In genomic region chr11:53637046-53637802, GRCm38 (mm10) we compare ENCODE assay signal across 17 mouse cellular contexts. TPM values are rescaled to one million over a fixed set of nuclear protein-coding genes. Genes with fewer than 3 reads are reported as not detected.
DNase-seq lines count a peak whose midpoint lies in the region; ATAC-seq lines count a peak whose summit lies in the region.
"Had no signal": no experiment of that assay in that cellular context is flagged by ENCODE, and none has a peak within 500 bp of the region (broad histone marks: within the 10 kb centered on the region; RNA-seq: fewer than 3 reads in every experiment).

No protein-coding gene starts in this region.

- H3K9ac ChIP-seq in heart, embryonic 14.5 days (ENCODE audit: low read length) = 0 out of 2 replicates have a peak overlapping the region, but pooled peaks have one; percentile 4
- H3K9ac ChIP-seq in midbrain, embryonic 13.5 days (replicated peaks) = no peak overlapping the region
- H3K9ac ChIP-seq in embryonic facial prominence, embryonic 14.5 days (ENCODE audit: low read depth, low read length) = no peak overlapping the region
- no peak overlapping the region for H3K9ac ChIP-seq in neural tube, embryonic 15.5 days (replicated peaks)

- H3K9me3 ChIP-seq in heart, embryonic 14.5 days (ENCODE audit: control insufficient read depth, low read length) = no peaks in the 10 kb centered on the region
- no peaks in the 10 kb centered on the region for H3K9me3 ChIP-seq in midbrain, embryonic 10.5 days (replicated peaks)
- H3K9me3 ChIP-seq in midbrain, embryonic 13.5 days = no peaks in the 10 kb centered on the region
- no peaks in the 10 kb centered on the region for H3K9me3 ChIP-seq in embryonic facial prominence, embryonic 14.5 days (ENCODE audit: control insufficient read depth, low read length)
- H3K9me3 ChIP-seq in neural tube, embryonic 15.5 days (replicated peaks) = no peaks in the 10 kb centered on the region

- no peaks in the 10 kb centered on the region for H3K36me3 ChIP-seq in heart, embryonic 14.5 days (ENCODE audit: control insufficient read depth, insufficient read depth, low read length)
- no peaks in the 10 kb centered on the region for H3K36me3 ChIP-seq in midbrain, embryonic 10.5 days
- no peaks in the 10 kb centered on the region for H3K36me3 ChIP-seq in midbrain, embryonic 13.5 days
- H3K36me3 ChIP-seq in embryonic facial prominence, embryonic 14.5 days (ENCODE audit: control insufficient read depth, insufficient read depth, low read length) = no peaks in the 10 kb centered on the region
- H3K36me3 ChIP-seq in neural tube, embryonic 15.5 days = no peaks in the 10 kb centered on the region

- peaks cover 28% of the 10 kb centered on the region; the same call in 1 of the 2 replicates for H3K27me3 ChIP-seq in heart, embryonic 14.5 days (ENCODE audit: control insufficient read depth, insufficient read depth, low read length)
- peaks cover 51% of the 10 kb centered on the region for H3K27me3 ChIP-seq in midbrain, embryonic 10.5 days (ENCODE audit: low read depth, poor library complexity, severe bottlenecking)
- H3K27me3 ChIP-seq in midbrain, embryonic 13.5 days = peaks cover 36% of the 10 kb centered on the region
- H3K27me3 ChIP-seq in embryonic facial prominence, embryonic 14.5 days (replicated peaks; ENCODE audit: control insufficient read depth, insufficient read depth, low read length) = peaks cover 4% of the 10 kb centered on the region; the same call in 1 of the 2 replicates
- peaks cover 25% of the 10 kb centered on the region for H3K27me3 ChIP-seq in neural tube, embryonic 15.5 days (replicated peaks)

- H3K4me2 ChIP-seq in heart, embryonic 14.5 days (ENCODE audit: low read length) = peak overlapping the region; percentile 47
- H3K4me2 ChIP-seq in midbrain, embryonic 13.5 days (replicated peaks) = no peak overlapping the region
- H3K4me2 ChIP-seq in embryonic facial prominence, embryonic 14.5 days (ENCODE audit: low read depth, low read length) = peak overlapping the region; percentile 16
- peak overlapping the region; percentile 7; the same call in 1 of the 2 replicates for H3K4me2 ChIP-seq in neural tube, embryonic 15.5 days

- 21% methylated on average over 21 of the region's 21 CpGs for WGBS in heart, embryonic 14.5 days
- WGBS in midbrain, embryonic 10.5 days = 27% methylated on average over 21 of the region's 21 CpGs
- WGBS in midbrain, embryonic 13.5 days = 29% methylated on average over 21 of the region's 21 CpGs
- 16% methylated on average over 21 of the region's 21 CpGs for WGBS in embryonic facial prominence, embryonic 14.5 days
- WGBS in neural tube, embryonic 15.5 days = 21% methylated on average over 21 of the region's 21 CpGs

- DNase-seq in heart, postnatal 36 days = no peak
- peak; percentile 20 for DNase-seq in midbrain, embryonic 10.5 days (ENCODE audit: low spot score)
- DNase-seq in embryonic facial prominence, embryonic 14.5 days (ENCODE audit: low spot score) = peak; percentile 17
- no peak for DNase-seq in frontal cortex, postnatal 10 days (ENCODE audit: low spot score in 2 of 2)
- DNase-seq in ovary, postnatal 36 days (ENCODE audit: low spot score) = no peak
- DNase-seq: adrenal gland, adult 2 months; cerebellum, adult 18-20 months; lung, postnatal 14 days; thymus, postnatal 36 days had no signal

- no peak for ATAC-seq in heart, embryonic 14.5 days (ENCODE audit: insufficient number of reproducible peaks, insufficient read depth, low FRiP score, low read depth)
- ATAC-seq in midbrain, embryonic 13.5 days = no peak
- ATAC-seq in embryonic facial prominence, embryonic 14.5 days (ENCODE audit: low read depth) = no peak
- no peak for ATAC-seq in neural tube, embryonic 15.5 days (ENCODE audit: low FRiP score)
- ATAC-seq: inflammation-experienced regulatory T-cells, adult 6 months had no signal

- no peak overlapping the region for H3K27ac ChIP-seq in heart, embryonic 14.5 days (replicated peaks in 1 of 2; ENCODE audit: control insufficient read depth in 1 of 2, insufficient read depth in 1 of 2, low read depth in 2 of 2, low read length in 2 of 2)
- no peak overlapping the region for H3K27ac ChIP-seq in midbrain, embryonic 10.5 days (replicated peaks)
- H3K27ac ChIP-seq in midbrain, embryonic 13.5 days = no peak overlapping the region
- no peak overlapping the region for H3K27ac ChIP-seq in embryonic facial prominence, embryonic 14.5 days (replicated peaks; ENCODE audit: low read depth, low read length)
- H3K27ac ChIP-seq in neural tube, embryonic 15.5 days (replicated peaks) = no peak overlapping the region

- intact Hi-C loops in heart, postnatal 36 days (cut with DNase I) = no loop called here

- peaks cover 4% of the 10 kb centered on the region in 2 experiments; a peak in 2 of 4 replicates for H3K4me1 ChIP-seq in heart, embryonic 14.5 days (ENCODE audit: control insufficient read depth in 2 of 2, insufficient read depth in 2 of 2, low read length in 2 of 2)
- peaks cover 14% of the 10 kb centered on the region for H3K4me1 ChIP-seq in midbrain, embryonic 10.5 days
- peaks cover 12% of the 10 kb centered on the region for H3K4me1 ChIP-seq in midbrain, embryonic 13.5 days (replicated peaks)
- H3K4me1 ChIP-seq in embryonic facial prominence, embryonic 14.5 days (ENCODE audit: control insufficient read depth, insufficient read depth, low read length) = peaks cover 8% of the 10 kb centered on the region
- H3K4me1 ChIP-seq in neural tube, embryonic 15.5 days = peaks cover 16% of the 10 kb centered on the region

- no peak overlapping the region; a peak in 1 of 4 replicates for H3K4me3 ChIP-seq in heart, embryonic 14.5 days (ENCODE audit: control insufficient read depth in 1 of 2, insufficient read depth in 1 of 2, low read depth in 1 of 2, low read length in 2 of 2)
- no peak overlapping the region for H3K4me3 ChIP-seq in midbrain, embryonic 10.5 days
- no peak overlapping the region for H3K4me3 ChIP-seq in midbrain, embryonic 13.5 days (replicated peaks)
- H3K4me3 ChIP-seq in embryonic facial prominence, embryonic 14.5 days (ENCODE audit: low read depth, low read length) = 0 out of 2 replicates have a peak overlapping the region, but pooled peaks have one; percentile 1
- H3K4me3 ChIP-seq in neural tube, embryonic 15.5 days (replicated peaks) = no peak overlapping the region

RNA-seq across cellular contexts. Expression of gene Il13, which starts 2.7 kb away (rescaled TPM):
- polyA plus RNA-seq in heart, embryonic 14.5 days (2014; fragmentation: Nextera tagmentation; extraction: Ambion mirVana) = not detected in 2 replicates
- not detected for total RNA-seq in heart, postnatal 36 days (2021)
- polyA plus RNA-seq in midbrain, embryonic 10.5 days (2016; fragmentation: Nextera tagmentation; extraction: Ambion mirVana) = not detected in 2 replicates
- polyA plus RNA-seq in midbrain, embryonic 13.5 days (2015; fragmentation: Nextera tagmentation; extraction: Ambion mirVana) = not detected in 2 replicates
- not detected in 2 replicates for polyA plus RNA-seq in embryonic facial prominence, embryonic 14.5 days (2014; fragmentation: Nextera tagmentation; extraction: Ambion mirVana)
- polyA plus RNA-seq in neural tube, embryonic 15.5 days (2015; fragmentation: Nextera tagmentation; extraction: Ambion mirVana) = 0.20 TPM in 1 of 2 replicates, not detected in the other
- total RNA-seq: adrenal gland, adult 2 months; layer of hippocampus, postnatal 25 days; neutrophil, adult 5-6 weeks had no signal
- polyA plus RNA-seq: adrenal gland, adult 2 months; frontal cortex, adult 2 months; inflammation-experienced regulatory T-cells, adult 6 months; spleen, adult 2 months had no signal

RNA-seq across cellular contexts. Expression of gene Il4, which starts 18.8 kb away (rescaled TPM):
- 0.53 and 1.5 TPM in 2 replicates for polyA plus RNA-seq in heart, embryonic 14.5 days (2014; fragmentation: Nextera tagmentation; extraction: Ambion mirVana)
- not detected for total RNA-seq in heart, postnatal 36 days (2021)
- 1.0 and 1.3 TPM in 2 replicates for polyA plus RNA-seq in midbrain, embryonic 10.5 days (2016; fragmentation: Nextera tagmentation; extraction: Ambion mirVana)
- polyA plus RNA-seq in midbrain, embryonic 13.5 days (2015; fragmentation: Nextera tagmentation; extraction: Ambion mirVana) = 2.8 and 4.2 TPM in 2 replicates
- polyA plus RNA-seq in embryonic facial prominence, embryonic 14.5 days (2014; fragmentation: Nextera tagmentation; extraction: Ambion mirVana) = 1.1 and 4.3 TPM in 2 replicates
- polyA plus RNA-seq in neural tube, embryonic 15.5 days (2015; fragmentation: Nextera tagmentation; extraction: Ambion mirVana) = 5.0 and 5.4 TPM in 2 replicates
- total RNA-seq: adrenal gland, adult 2 months; layer of hippocampus, postnatal 25 days had no signal
- polyA plus RNA-seq: adrenal gland, adult 2 months; frontal cortex, adult 2 months had no signal

Comparison
In these comparisons a context has a peak if more than half of its experiments do, and no peak if none do; other contexts are left out.
1. DNase-seq: peak in midbrain, embryonic 10.5 days (single experiment) and embryonic facial prominence, embryonic 14.5 days (single experiment); none in heart, postnatal 36 days (0 of 2), frontal cortex, postnatal 10 days (0 of 2) and ovary, postnatal 36 days (single experiment).